Mouse (Mus musculus) embryonic fibroblast, embryonic 13.5 days (primary cell): ENCODE results near the gene Stk32c. TPM values are rescaled to one million over a fixed set of nuclear protein-coding genes. Genes with fewer than 3 reads are reported as not detected.

Experiments
- H3K27ac ChIP-seq: 2 replicates; pipeline ENCODE4 v1.5.1; 2012; ENCODE audit warnings: low read length, control low read depth, inconsistent platforms; ENCODE audit not compliant: insufficient read depth
- H3K4me1 ChIP-seq: 2 replicates; pipeline ENCODE4 v1.6.1; 2011; ENCODE audit warnings: low read length; ENCODE audit not compliant: control insufficient read depth, insufficient read depth
- H3K4me3 ChIP-seq: 2 replicates; pipeline ENCODE4 v1.5.1; 2011; ENCODE audit warnings: mild to moderate bottlenecking, control low read depth, low read length; ENCODE audit not compliant: insufficient read depth
- CTCF ChIP-seq: IDR thresholded peaks from 2 replicates; pipeline ENCODE4 v1.5.1; 2011; ENCODE audit warnings: mild to moderate bottlenecking, control low read depth, low read length, moderate library complexity, borderline replicate concordance; ENCODE audit not compliant: insufficient read depth
- POLR2A ChIP-seq: IDR thresholded peaks from 2 replicates; pipeline ENCODE4 v1.6.1; 2011; ENCODE audit warnings: low read depth, mild to moderate bottlenecking, control low read depth, low read length, moderate library complexity
- polyA plus RNA-seq: library from polyadenylated mRNA; stranded (reverse); fragments of >200 nt; gene quantifications from 2 replicates; pipeline ENCODE4 v1.2.4, GENCODE M21; 2011; ENCODE audit warnings: low read depth; ENCODE audit not compliant: missing spikeins, insufficient read length

The Stk32c gene
- polyA plus RNA-seq, 1 experiment: 0.46 TPM

DNA sequence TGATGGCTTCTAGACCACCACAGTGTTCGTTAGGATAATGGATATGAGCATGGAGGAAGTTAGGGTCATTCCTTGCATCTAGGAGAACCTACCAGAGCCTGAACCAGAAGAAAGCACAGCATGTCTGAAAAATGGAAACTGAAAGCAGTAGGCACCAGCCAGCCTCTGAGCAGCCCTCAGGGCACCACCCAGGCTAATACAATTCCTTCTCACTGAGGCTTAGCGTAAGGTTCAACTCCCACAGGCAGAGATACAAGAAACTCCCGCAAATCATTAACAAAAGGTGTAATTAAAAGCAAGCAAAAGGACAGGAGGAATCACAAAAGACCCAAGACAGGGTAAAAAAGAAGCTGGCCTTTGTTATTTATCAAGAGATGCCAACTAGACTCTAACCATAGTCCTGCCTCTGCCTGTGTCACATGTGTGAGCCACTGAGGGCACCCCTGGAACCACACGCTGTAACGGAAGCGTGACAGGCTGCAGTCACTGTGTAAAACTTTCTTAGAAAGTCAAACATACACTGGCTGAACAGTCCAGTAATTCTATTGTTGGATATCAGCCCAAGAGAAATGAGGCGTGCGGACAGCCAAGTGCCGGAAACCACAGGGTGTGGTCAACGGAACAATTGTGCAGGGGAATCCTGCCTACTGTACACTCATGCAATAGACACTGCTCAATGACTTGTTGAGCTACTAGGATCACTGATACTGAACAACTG is 56.6 kb downstream of the Stk32c start:
- H3K4me1 ChIP-seq: peaks cover 4% of the 10 kb centered on the region
- H3K27ac ChIP-seq: no peak overlapping the region
- TF ChIP-seq CTCF: no peak
- no peak for TF ChIP-seq POLR2A
- H3K4me3 ChIP-seq: no peak overlapping the region

DNA sequence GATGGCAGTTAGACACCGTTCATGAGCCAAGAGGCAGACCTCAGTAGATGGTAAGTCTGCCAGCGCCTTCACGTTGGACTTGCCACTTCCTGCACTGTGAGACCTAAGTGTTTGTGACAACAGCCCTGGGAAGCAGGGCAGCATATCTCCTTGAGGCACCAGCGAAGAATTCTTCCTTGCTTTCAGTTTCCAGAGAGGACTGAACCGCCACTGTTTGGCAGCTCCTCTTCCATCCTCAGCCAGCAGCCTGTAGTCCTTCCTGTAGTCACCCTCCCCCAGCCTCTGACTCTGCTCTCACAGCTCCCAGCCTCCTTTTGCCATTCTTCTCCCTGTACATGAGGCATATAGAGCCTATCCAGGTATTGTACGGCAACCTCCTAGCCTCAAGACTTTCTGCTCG is 60.2 kb downstream of the Stk32c start:
- Histone ChIP-seq H3K4me3 (no peak overlapping the region), H3K4me1 (peaks cover 11% of the 10 kb centered on the region)
- TF ChIP-seq CTCF (no peak), POLR2A (no peak)

DNA sequence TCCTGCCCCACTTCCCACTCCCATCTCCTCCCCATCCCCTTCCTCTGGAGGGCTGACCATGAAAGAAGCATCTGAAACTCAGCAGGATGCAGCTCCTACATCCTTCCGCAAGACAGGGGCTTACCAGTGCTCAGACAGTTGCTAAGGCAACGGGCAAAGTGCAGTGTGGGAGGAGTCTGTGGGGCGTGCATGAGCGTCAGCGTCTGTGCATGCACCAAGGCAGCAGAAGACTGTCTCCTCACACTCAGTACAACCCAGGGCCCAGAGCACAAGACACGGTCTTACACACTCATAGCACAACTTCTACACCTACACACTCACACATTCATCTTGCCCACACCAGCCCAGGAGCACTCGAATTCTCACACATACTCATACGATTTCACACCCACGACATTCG is 62.0 kb downstream of the Stk32c start:
- no peak for TF ChIP-seq CTCF
- TF ChIP-seq POLR2A: no peak
- H3K4me1 ChIP-seq: peaks cover 11% of the 10 kb centered on the region

More for the DNA sequence above, 60.2 kb downstream of the Stk32c start:
- H3K27ac ChIP-seq: no peak overlapping the region

DNA sequence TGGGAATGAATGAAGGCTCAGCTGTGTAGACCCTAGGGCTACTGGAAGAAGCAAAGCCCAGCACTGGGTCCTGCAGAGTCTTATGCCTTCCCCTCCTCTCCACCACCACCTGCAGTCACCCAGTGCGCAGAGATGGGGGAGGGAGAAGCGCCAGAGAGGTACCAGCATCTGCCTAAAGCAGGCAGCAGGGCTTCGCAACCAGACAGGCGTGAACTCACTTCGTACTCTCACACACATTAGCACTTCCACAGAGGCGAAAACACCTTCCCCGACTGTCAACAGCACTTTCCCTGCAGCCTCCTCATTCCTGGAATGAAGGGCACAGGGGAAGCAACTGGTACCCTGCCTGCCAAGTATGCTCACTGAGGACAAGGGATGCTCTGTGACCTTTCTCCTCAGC is 63.7 kb downstream of the Stk32c start:
- no peak overlapping the region for H3K27ac ChIP-seq
- H3K4me3 ChIP-seq: no peak overlapping the region
- H3K4me1 ChIP-seq: peaks cover 16% of the 10 kb centered on the region
- TF ChIP-seq POLR2A (no peak), CTCF (no peak)

More for the DNA sequence above, 62.0 kb downstream of the Stk32c start:
- Histone ChIP-seq H3K27ac (no peak overlapping the region), H3K4me3 (no peak overlapping the region)

DNA sequence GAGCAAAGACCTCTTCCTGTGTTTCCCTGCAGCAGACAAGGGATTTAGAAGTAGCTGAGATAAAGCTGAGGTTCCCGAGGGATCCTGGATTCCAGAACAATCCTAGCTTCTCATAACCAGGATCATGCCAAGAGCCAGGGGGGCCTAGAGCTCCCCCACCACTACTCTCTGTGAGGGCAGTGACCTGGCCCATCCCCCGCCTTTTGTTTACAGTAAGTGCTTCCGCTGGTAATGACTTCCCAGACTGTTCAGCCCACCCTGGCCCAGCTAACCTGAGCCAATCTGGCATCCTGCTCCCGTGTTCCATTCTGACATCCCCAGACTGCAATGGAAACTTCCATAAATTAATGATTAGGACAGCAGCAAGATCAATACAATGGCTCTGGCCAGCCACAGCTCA is 65.7 kb downstream of the Stk32c start:
- H3K4me1 ChIP-seq: peaks cover 16% of the 10 kb centered on the region
- H3K4me3 ChIP-seq: no peak overlapping the region
- H3K27ac ChIP-seq: no peak overlapping the region
- TF ChIP-seq POLR2A (no peak), CTCF (no peak)

DNA sequence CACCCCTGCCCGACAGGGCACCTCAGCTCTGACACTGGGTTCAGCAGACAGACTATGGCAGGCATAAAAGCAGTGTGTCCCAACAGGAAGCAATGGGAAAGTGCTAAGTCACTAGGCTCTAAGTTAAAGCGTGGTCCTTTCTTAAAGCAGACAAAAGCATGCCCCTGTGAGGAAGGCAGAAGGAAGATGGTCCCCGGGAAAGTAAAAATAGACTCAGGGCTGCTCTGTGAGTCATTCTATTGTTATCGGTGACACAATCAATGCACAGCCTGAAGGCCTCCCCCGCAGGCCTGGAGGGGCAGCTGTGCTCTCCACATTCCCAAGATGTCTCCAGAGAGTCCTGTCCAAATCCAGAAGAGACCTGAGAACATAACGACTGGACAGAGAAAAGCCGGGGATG is 67.2 kb downstream of the Stk32c start:
- TF ChIP-seq POLR2A (no peak), CTCF (no peak)
- H3K27ac ChIP-seq: no peak overlapping the region
- no peak overlapping the region for H3K4me3 ChIP-seq
- H3K4me1 ChIP-seq: peaks cover 11% of the 10 kb centered on the region

DNA sequence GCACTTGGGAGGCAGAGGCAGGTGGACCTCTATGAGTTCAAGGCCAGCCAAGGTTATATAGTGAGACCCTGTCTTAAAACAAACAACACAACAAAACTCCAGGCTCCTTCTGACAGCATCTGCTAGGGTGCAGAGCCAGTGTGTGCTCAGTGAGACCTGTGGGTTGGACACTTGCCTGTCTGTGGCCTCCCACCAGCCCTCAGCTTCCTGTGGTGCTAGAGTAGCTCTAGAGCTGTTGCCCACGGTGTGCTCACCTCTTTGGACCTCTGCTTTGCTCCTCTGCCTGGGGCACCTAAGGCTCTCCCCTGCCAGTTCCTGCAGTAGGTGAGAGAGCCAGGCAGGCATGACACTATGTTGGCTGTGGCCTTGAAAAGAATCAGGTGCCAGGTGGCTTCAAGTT is 69.3 kb downstream of the Stk32c start:
- Histone ChIP-seq H3K4me1 (peaks cover 9% of the 10 kb centered on the region), H3K27ac (no peak overlapping the region), H3K4me3 (no peak overlapping the region)
- TF ChIP-seq CTCF: no peak
- TF ChIP-seq POLR2A: no peak

DNA sequence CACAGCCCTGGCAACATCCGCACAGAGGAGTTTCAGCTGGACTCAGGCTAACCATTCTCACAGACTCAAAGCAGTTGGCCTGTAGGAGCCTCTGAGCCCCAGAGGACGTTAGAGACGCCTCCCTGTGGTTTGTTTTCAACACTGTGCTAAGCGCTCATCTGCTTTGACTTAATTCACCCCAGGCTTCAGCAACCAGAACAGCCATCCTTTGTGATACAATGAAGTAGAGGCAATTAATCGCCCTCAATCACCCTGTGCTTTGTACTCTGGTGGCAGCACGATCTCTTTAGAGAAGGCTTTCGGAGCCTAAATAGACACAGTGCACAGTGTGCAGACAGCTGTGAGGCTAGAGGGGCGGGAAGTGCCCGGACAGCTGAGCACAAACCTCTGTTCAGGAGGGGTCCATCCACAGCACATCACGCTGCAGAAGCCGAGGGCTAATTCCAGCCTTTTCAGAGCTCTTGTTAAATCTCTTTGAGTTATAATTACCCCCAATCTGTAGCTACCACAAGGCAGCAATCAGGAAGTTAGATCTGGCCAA is 73.1 kb downstream of the Stk32c start:
- Histone ChIP-seq H3K27ac (no peak overlapping the region), H3K4me3 (no peak overlapping the region), H3K4me1 (no peaks in the 10 kb centered on the region)
- TF ChIP-seq CTCF (no peak), POLR2A (no peak)

DNA sequence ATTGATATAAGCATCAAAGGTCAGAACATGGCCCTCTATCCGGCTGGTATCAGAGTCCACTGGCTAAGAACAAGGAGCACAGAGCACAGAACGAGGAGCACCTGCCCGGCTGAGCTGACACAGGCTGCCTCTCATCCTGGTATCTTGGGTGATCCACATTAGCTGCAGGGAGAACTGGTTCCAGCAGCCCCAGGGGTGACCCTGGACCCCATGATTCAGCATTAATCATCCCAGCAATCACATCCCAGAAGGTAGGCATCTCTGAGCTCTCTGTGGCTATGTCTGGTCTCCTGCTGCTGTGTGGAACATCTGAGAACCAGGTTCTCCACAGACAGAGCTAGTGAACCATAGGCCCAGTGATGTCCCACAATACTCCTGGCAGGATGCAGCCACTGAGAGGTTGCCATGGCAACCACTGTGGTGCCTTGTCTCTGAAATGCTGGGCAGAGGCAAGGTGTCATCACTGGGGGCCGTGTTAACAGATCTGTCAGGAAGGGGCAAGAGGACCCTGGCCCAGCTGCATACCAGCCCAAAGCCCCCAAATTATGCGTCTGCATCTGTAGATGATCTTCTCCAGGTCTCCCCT is 76.1 kb downstream of the Stk32c start:
- no peak for TF ChIP-seq POLR2A
- TF ChIP-seq CTCF: no peak
- no peak overlapping the region for H3K27ac ChIP-seq
- no peak overlapping the region for H3K4me3 ChIP-seq
- no peaks in the 10 kb centered on the region for H3K4me1 ChIP-seq

DNA sequence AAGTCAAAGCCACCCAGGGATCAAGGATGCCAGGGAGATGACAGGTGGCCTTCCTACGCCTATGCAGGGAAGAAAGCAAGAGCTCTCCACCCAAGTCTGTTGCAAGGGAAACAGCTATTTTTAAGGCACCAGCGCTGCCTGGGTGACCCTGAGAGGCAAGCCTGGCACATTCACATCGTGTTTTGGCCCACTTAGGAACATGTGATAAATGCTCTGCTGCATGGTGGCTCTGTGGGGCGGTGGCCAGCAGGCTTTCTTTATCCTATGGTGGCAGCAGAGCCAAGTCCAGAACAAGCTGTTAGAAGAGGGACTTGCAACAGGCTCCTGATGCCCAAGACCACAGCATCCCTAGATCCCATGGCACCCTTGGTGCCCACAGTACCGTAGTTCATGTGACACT is 77.9 kb downstream of the Stk32c start:
- TF ChIP-seq POLR2A (no peak), CTCF (no peak)
- Histone ChIP-seq H3K4me3 (no peak overlapping the region), H3K4me1 (peaks cover 3% of the 10 kb centered on the region; the same call in 1 of the 2 replicates), H3K27ac (no peak overlapping the region)
